Comparison of ENCODE assay signal across 8 mouse cellular contexts in genomic region chr3:89912108-89912542, GRCm38 (mm10). TPM values are rescaled to one million over a fixed set of nuclear protein-coding genes. Genes with fewer than 3 reads are reported as not detected.
DNase-seq lines count a peak whose midpoint lies in the region; ATAC-seq and TF ChIP-seq lines count a peak whose summit lies in the region.

No protein-coding gene starts in this region.

- DNase-seq in gastrocnemius, adult 2 months = peak; percentile 49
- no peak for DNase-seq in gastrocnemius, adult 18-20 months (ENCODE audit: low spot score)
- peak; percentile 46 for DNase-seq in CH12.LX (ENCODE audit: extremely low read depth)
- peak; percentile 56 for DNase-seq in liver, postnatal 0 days
- no peak for DNase-seq in left cerebral cortex, postnatal 4 days
- DNase-seq in right cerebral cortex, postnatal 25 days = no peak
- no peak for DNase-seq in right cerebral cortex, postnatal 14 days

- H3K4me2 ChIP-seq in CH12.LX (ENCODE audit: insufficient read depth, low read depth, poor library complexity, severe bottlenecking) = peak overlapping the region; percentile 59
- peak overlapping the region; percentile 95 for H3K4me2 ChIP-seq in heart, embryonic 14.5 days (ENCODE audit: low read length)
- peak overlapping the region; percentile 86 for H3K4me2 ChIP-seq in liver, postnatal 0 days (ENCODE audit: low read depth, low read length)

- H3K9ac ChIP-seq in CH12.LX (ENCODE audit: insufficient read depth, low read depth) = peak overlapping the region; percentile 55
- H3K9ac ChIP-seq in heart, embryonic 14.5 days (ENCODE audit: low read length) = no peak overlapping the region
- H3K9ac ChIP-seq in liver, postnatal 0 days (replicated peaks) = peak overlapping the region; percentile 77

- H3K4me1 ChIP-seq in CH12.LX (ENCODE audit: control insufficient read depth in 1 of 2, insufficient read depth in 2 of 2) = peaks cover 31 to 62% of the 10 kb centered on the region in 2 experiments
- peaks cover 4 to 9% of the 10 kb centered on the region in 2 experiments; a peak in 2 of 4 replicates for H3K4me1 ChIP-seq in heart, embryonic 14.5 days (ENCODE audit: control insufficient read depth in 2 of 2, insufficient read depth in 2 of 2, low read length in 2 of 2)
- peaks cover 38% of the 10 kb centered on the region for H3K4me1 ChIP-seq in liver, postnatal 0 days (ENCODE audit: insufficient read depth)

- no peak for TF ChIP-seq CTCF in gastrocnemius, adult 2 months (IDR thresholded peaks at IDR 0.05)
- no peak for TF ChIP-seq CTCF in CH12.LX (conservative IDR thresholded peaks at IDR 0.05 in 1 of 2, IDR thresholded peaks at IDR 0.05 in 1 of 2; ENCODE audit: low read depth in 2 of 2, low read length in 2 of 2)
- no peak for TF ChIP-seq CTCF in liver, postnatal 0 days (IDR thresholded peaks at IDR 0.05; ENCODE audit: low read depth)

- 0 out of 2 replicates have a peak, but pooled peaks have one; percentile 40 for ATAC-seq in heart, embryonic 14.5 days (ENCODE audit: insufficient number of reproducible peaks, insufficient read depth, low FRiP score, low read depth)
- ATAC-seq in liver, postnatal 0 days = peak; percentile 30

- dilution Hi-C loops in CH12.LX (cut with MboI; ENCODE audit: extremely low pct_ligation_motif_present, extremely low pct_unique_long_range_greater_than_20kb, low sequenced_read_pairs) = no loop called here

- H3K36me3 ChIP-seq in CH12.LX (replicated peaks in 1 of 2; ENCODE audit: control insufficient read depth in 1 of 2, insufficient read depth in 1 of 2, low read length in 1 of 2) = no peaks in the 10 kb centered on the region
- H3K36me3 ChIP-seq in heart, embryonic 14.5 days (ENCODE audit: control insufficient read depth, insufficient read depth, low read length) = no peaks in the 10 kb centered on the region
- H3K36me3 ChIP-seq in liver, postnatal 0 days (replicated peaks; ENCODE audit: insufficient read depth, low read length) = peaks cover 3% of the 10 kb centered on the region; the same call in 1 of the 2 replicates

- intact Hi-C loops in gastrocnemius, adult 2 months (cut with DNase I) = no loop called here
- intact Hi-C loops in left cerebral cortex, postnatal 4 days (cut with DNase I) = no loop called here

- H3K9me3 ChIP-seq in CH12.LX (replicated peaks; ENCODE audit: low read length) = peaks cover 2% of the 10 kb centered on the region
- H3K9me3 ChIP-seq in heart, embryonic 14.5 days (ENCODE audit: control insufficient read depth, low read length) = no peaks in the 10 kb centered on the region
- H3K9me3 ChIP-seq in liver, postnatal 0 days (ENCODE audit: low read length) = no peaks in the 10 kb centered on the region

- in situ Hi-C loops in CH12.LX (cut with MboI; ENCODE audit: low pct_ligation_motif_present, low pct_unique_long_range_greater_than_20kb, low sequenced_read_pairs) = loop anchor here (5.0 kb wide), 1 partner anchor 40 kb away; no protein-coding TSS in a partner anchor

- H3K4me3 ChIP-seq in gastrocnemius, adult 2 months = peak overlapping the region; percentile 87
- H3K4me3 ChIP-seq in CH12.LX (replicated peaks in 1 of 3; ENCODE audit: low read depth in 2 of 3, low read length in 2 of 3, poor library complexity in 1 of 3) = peak overlapping the region; percentile 64 to 82 (median 66)
- H3K4me3 ChIP-seq in heart, embryonic 14.5 days (ENCODE audit: control insufficient read depth in 1 of 2, insufficient read depth in 1 of 2, low read depth in 1 of 2, low read length in 2 of 2) = no peak overlapping the region
- H3K4me3 ChIP-seq in liver, postnatal 0 days (ENCODE audit: low read depth, low read length) = peak overlapping the region; percentile 77

- 0 out of 2 replicates have a peak, but pooled peaks have one; percentile 21 for TF ChIP-seq EP300 in CH12.LX (IDR thresholded peaks at IDR 0.05; ENCODE audit: low read length)
- TF ChIP-seq EP300 in liver, postnatal 0 days (IDR thresholded peaks at IDR 0.05; ENCODE audit: low read depth) = no peak

- peaks cover 28% of the 10 kb centered on the region for H3K27me3 ChIP-seq in CH12.LX (replicated peaks)
- H3K27me3 ChIP-seq in heart, embryonic 14.5 days (ENCODE audit: control insufficient read depth, insufficient read depth, low read length) = peaks cover 43% of the 10 kb centered on the region
- H3K27me3 ChIP-seq in liver, postnatal 0 days (ENCODE audit: insufficient read depth, low read length) = peaks cover 9% of the 10 kb centered on the region; the same call in 1 of the 2 replicates

- H3K27ac ChIP-seq in gastrocnemius, adult 2 months = peak overlapping the region; percentile 95
- peak overlapping the region; percentile 91 for H3K27ac ChIP-seq in CH12.LX (ENCODE audit: insufficient read depth, low read depth)
- no peak overlapping the region for H3K27ac ChIP-seq in heart, embryonic 14.5 days (replicated peaks in 1 of 2; ENCODE audit: control insufficient read depth in 1 of 2, insufficient read depth in 1 of 2, low read depth in 2 of 2, low read length in 2 of 2)
- peak overlapping the region; percentile 96 for H3K27ac ChIP-seq in liver, postnatal 0 days (ENCODE audit: low read depth)

- WGBS in heart, embryonic 14.5 days = 32% methylated on average over 6 of the region's 6 CpGs
- 28% methylated on average over 6 of the region's 6 CpGs for WGBS in liver, postnatal 0 days (ENCODE audit: insufficient replicate concordance)

- no peaks in the 10 kb centered on the region; the same call in 1 of the 2 replicates for H3K79me2 ChIP-seq in CH12.LX (replicated peaks; ENCODE audit: control insufficient read depth, extremely low read depth, insufficient read depth, poor library complexity, severe bottlenecking)

- no peak for TF ChIP-seq POLR2A in CH12.LX (IDR thresholded peaks at IDR 0.05; ENCODE audit: low read depth, low read length)

- TF ChIP-seq RAD21 in CH12.LX (IDR thresholded peaks at IDR 0.05; ENCODE audit: low read depth, low read length) = no peak

TF ChIP-seq in CH12.LX, 34 proteins besides CTCF, POLR2A, EP300 and RAD21:
- TF ChIP-seq JUN (IDR thresholded peaks at IDR 0.05; ENCODE audit: insufficient read depth, low read depth, low read length) (no peak), ZC3H11A (IDR thresholded peaks at IDR 0.05; ENCODE audit: low read depth, low read length) (no peak), GABPA (IDR thresholded peaks at IDR 0.05; ENCODE audit: insufficient replicate concordance, low read depth, low read length) (no peak), CHD2 (IDR thresholded peaks at IDR 0.05; ENCODE audit: low read length) (no peak), MYC (IDR thresholded peaks at IDR 0.05; ENCODE audit: low read depth, low read length) (no peak), IRF4 (IDR thresholded peaks at IDR 0.05; ENCODE audit: low read depth, low read length) (no peak), MEF2A (IDR thresholded peaks at IDR 0.05; ENCODE audit: borderline replicate concordance, low read depth, low read length) (0 out of 2 replicates have a peak, but pooled peaks have one; percentile 36), MXI1 (IDR thresholded peaks at IDR 0.05; ENCODE audit: low read depth, low read length) (peak; percentile 1; the same call in 1 of the 2 replicates), CHD1 (IDR thresholded peaks at IDR 0.05; ENCODE audit: low read depth, low read length) (0 out of 2 replicates have a peak, but pooled peaks have one; percentile 43), NELFE (IDR thresholded peaks at IDR 0.05; ENCODE audit: low read depth, low read length) (no peak), SIN3A (IDR thresholded peaks at IDR 0.05; ENCODE audit: low read length) (peak; percentile 63; the same call in 1 of the 2 replicates), E2F4 (IDR thresholded peaks at IDR 0.05; ENCODE audit: insufficient replicate concordance, low read depth, low read length) (no peak)

RNA-seq across cellular contexts. Expression of gene Il6ra, which starts 0.9 kb away (rescaled TPM):
- total RNA-seq in gastrocnemius, adult 2 months (2021) = 1 to 10 TPM; 4.3 to 6.4 TPM
- 1 to 10 TPM; 3.1 to 7.2 TPM for total RNA-seq in gastrocnemius, adult 18-20 months (2021)
- total RNA-seq in CH12.LX (2012; rRNA removed) (1.4 and 2.2 TPM in 2 replicates), CH12.LX (2014; rRNA removed) (1.4 and 1.6 TPM in 2 replicates)
- 4.4 and 4.8 TPM in 2 replicates for polyA plus RNA-seq in CH12.LX (2012; ENCODE audit: insufficient read length, low read depth)
- 0.32 and 0.58 TPM in 2 replicates for polyA plus RNA-seq in heart, embryonic 14.5 days (2014; fragmentation: Nextera tagmentation; extraction: Ambion mirVana)
- 10.2 and 11.8 TPM in 2 replicates for polyA plus RNA-seq in liver, postnatal 0 days (2015; fragmentation: Nextera tagmentation; extraction: Ambion mirVana)
- total RNA-seq in left cerebral cortex, postnatal 4 days (2021) = 1 to 10 TPM; 1.8 to 1.9 TPM

RNA-seq across cellular contexts. Expression of gene Atp8b2, which starts 51.2 kb away (rescaled TPM):
- total RNA-seq in gastrocnemius, adult 2 months (2021) = 1 to 10 TPM; 6.0 to 9.8 TPM
- 1 to 10 TPM; 5.2 to 5.5 TPM for total RNA-seq in gastrocnemius, adult 18-20 months (2021)
- total RNA-seq in CH12.LX (2012; rRNA removed) (35.8 and 51.8 TPM in 2 replicates), CH12.LX (2014; rRNA removed) (33.2 and 34.2 TPM in 2 replicates)
- polyA plus RNA-seq in CH12.LX (2012; ENCODE audit: insufficient read length, low read depth) = 31.3 and 44.4 TPM in 2 replicates
- polyA plus RNA-seq in heart, embryonic 14.5 days (2014; fragmentation: Nextera tagmentation; extraction: Ambion mirVana) = 11.0 and 11.4 TPM in 2 replicates
- 0.88 and 1.4 TPM in 2 replicates for polyA plus RNA-seq in liver, postnatal 0 days (2015; fragmentation: Nextera tagmentation; extraction: Ambion mirVana)
- 10 to 100 TPM; 80.1 to 86.5 TPM for total RNA-seq in left cerebral cortex, postnatal 4 days (2021)

Comparison
In these comparisons a context has a peak if more than half of its experiments do, and no peak if none do; other contexts are left out.
1. DNase-seq: peak in gastrocnemius, adult 2 months (single experiment), CH12.LX (single experiment) and liver, postnatal 0 days (single experiment); none in gastrocnemius, adult 18-20 months (single experiment), left cerebral cortex, postnatal 4 days (single experiment), right cerebral cortex, postnatal 25 days (single experiment) and right cerebral cortex, postnatal 14 days (single experiment).
2. H3K27ac ChIP-seq: peak in gastrocnemius, adult 2 months (single experiment), CH12.LX (single experiment) and liver, postnatal 0 days (single experiment); none in heart, embryonic 14.5 days (0 of 2).
3. H3K4me3 ChIP-seq: peak in gastrocnemius, adult 2 months (single experiment), CH12.LX (3 of 3) and liver, postnatal 0 days (single experiment); none in heart, embryonic 14.5 days (0 of 2).
4. Peak in every context shown above with its lines, with median percentiles within 50 percentile points of each other: H3K4me2 ChIP-seq.